Mouse (Mus musculus): Measurements from ENCODE around the gene Enah. TPM values are rescaled to one million over a fixed set of nuclear protein-coding genes. Genes with fewer than 3 reads are reported as not detected.

The Enah gene
- 100 to 1,000 TPM; 153 to 192 (median 162) TPM for total RNA-seq (2022)

- peak; percentile 52 to 64 for DNase-seq (ENCODE audit: low spot score in 2 of 2)
Observed at GRCm38 (mm10) chr1:182019926-182020801, at the start of gene Enah. Gene Enah, minus strand, starts transcription at chr1:182019990.

GRCm38 (mm10) chr1:182068136-182068535, 48.3 kb upstream of the Enah start:
- no peak for DNase-seq (ENCODE audit: low spot score in 2 of 2)

- DNase-seq (ENCODE audit: low spot score in 2 of 2), result no peak
Observed at GRCm38 (mm10) chr1:182066527-182067465, 47.0 kb upstream of the Enah start.

GRCm38 (mm10) chr1:182063716-182064115, 43.9 kb upstream of the Enah start:
- no peak for DNase-seq (ENCODE audit: low spot score in 2 of 2)

- no peak for DNase-seq (ENCODE audit: low spot score in 2 of 2)
Observed at GRCm38 (mm10) chr1:182062801-182063200, 43.0 kb upstream of the Enah start.

- no peak for DNase-seq (ENCODE audit: low spot score in 2 of 2)
Observed at GRCm38 (mm10) chr1:182061203-182061602, 41.4 kb upstream of the Enah start.

GRCm38 (mm10) chr1:182059806-182060205, 40.0 kb upstream of the Enah start:
- no peak for DNase-seq (ENCODE audit: low spot score in 2 of 2)

GRCm38 (mm10) chr1:182057998-182058397, 38.2 kb upstream of the Enah start:
- DNase-seq (ENCODE audit: low spot score in 2 of 2), result no peak

- no peak for DNase-seq (ENCODE audit: low spot score in 2 of 2)
Observed at GRCm38 (mm10) chr1:182055122-182055521, 35.3 kb upstream of the Enah start.

GRCm38 (mm10) chr1:182054651-182055050, 34.9 kb upstream of the Enah start:
- DNase-seq (ENCODE audit: low spot score in 2 of 2), result no peak

GRCm38 (mm10) chr1:182052973-182053372, 33.2 kb upstream of the Enah start:
- no peak for DNase-seq (ENCODE audit: low spot score in 2 of 2)

GRCm38 (mm10) chr1:182052385-182052784, 32.6 kb upstream of the Enah start:
- no peak for DNase-seq (ENCODE audit: low spot score in 2 of 2)

- DNase-seq (ENCODE audit: low spot score in 2 of 2), result no peak
Observed at GRCm38 (mm10) chr1:182049813-182050212, 30.0 kb upstream of the Enah start.

GRCm38 (mm10) chr1:182048101-182048500, 28.3 kb upstream of the Enah start:
- no peak for DNase-seq (ENCODE audit: low spot score in 2 of 2)

- no peak for DNase-seq (ENCODE audit: low spot score in 2 of 2)
Observed at GRCm38 (mm10) chr1:182047016-182047690, 27.4 kb upstream of the Enah start.

GRCm38 (mm10) chr1:182045208-182045607, 25.4 kb upstream of the Enah start:
- peak in 1 of 2 experiments; percentile 22 for DNase-seq (ENCODE audit: low spot score in 2 of 2)

GRCm38 (mm10) chr1:182040538-182040937, 20.7 kb upstream of the Enah start:
- no peak for DNase-seq (ENCODE audit: low spot score in 2 of 2)

GRCm38 (mm10) chr1:182031757-182032156, 12.0 kb upstream of the Enah start:
- DNase-seq (ENCODE audit: low spot score in 2 of 2), result no peak

- DNase-seq (ENCODE audit: low spot score in 2 of 2), result no peak
Observed at GRCm38 (mm10) chr1:182031066-182031465, 11.3 kb upstream of the Enah start.

GRCm38 (mm10) chr1:182029989-182030649, 10.3 kb upstream of the Enah start:
- DNase-seq (ENCODE audit: low spot score in 2 of 2), result no peak

Measured in left cerebral cortex, adult 8-10 months (tissue).